Mouse (Mus musculus): ENCODE data around the gene Proser1.

Proser1 gene

GRCm38 (mm10) chr3:53465330-53465729, 1.9 kb downstream of the Proser1 start:
- peak; percentile 13 for DNase-seq (ENCODE audit: low read depth, low spot score)

GRCm38 (mm10) chr3:53466481-53466880, 3.0 kb downstream of the Proser1 start:
- no peak for DNase-seq (ENCODE audit: low read depth, low spot score)

GRCm38 (mm10) chr3:53467356-53467755, 3.9 kb downstream of the Proser1 start:
- no peak for DNase-seq (ENCODE audit: low read depth, low spot score)

GRCm38 (mm10) chr3:53469650-53470049, 6.2 kb downstream of the Proser1 start:
- DNase-seq (ENCODE audit: low read depth, low spot score) = no peak

- no peak for DNase-seq (ENCODE audit: low read depth, low spot score)
Observed at GRCm38 (mm10) chr3:53472061-53472460, 8.6 kb downstream of the Proser1 start.

- no peak for DNase-seq (ENCODE audit: low read depth, low spot score)
Observed at GRCm38 (mm10) chr3:53474179-53474578, 10.7 kb downstream of the Proser1 start.

GRCm38 (mm10) chr3:53475889-53476288, 12.4 kb downstream of the Proser1 start:
- DNase-seq (ENCODE audit: low read depth, low spot score) = peak; percentile 56

GRCm38 (mm10) chr3:53477468-53477867, 14.0 kb downstream of the Proser1 start:
- no peak for DNase-seq (ENCODE audit: low read depth, low spot score)

- DNase-seq (ENCODE audit: low read depth, low spot score) = no peak
Observed at GRCm38 (mm10) chr3:53478419-53479046, 15.1 kb downstream of the Proser1 start.

GRCm38 (mm10) chr3:53483414-53484059, 20.1 kb downstream of the Proser1 start:
- no peak for DNase-seq (ENCODE audit: low read depth, low spot score)

- DNase-seq (ENCODE audit: low read depth, low spot score) = no peak
Observed at GRCm38 (mm10) chr3:53486561-53486960, 23.1 kb downstream of the Proser1 start.

- no peak for DNase-seq (ENCODE audit: low read depth, low spot score)
Observed at GRCm38 (mm10) chr3:53486996-53487576, 23.6 kb downstream of the Proser1 start.

GRCm38 (mm10) chr3:53488353-53488752, 24.9 kb downstream of the Proser1 start, which contains the start of gene Stoml3:
Gene Stoml3 (plus strand): TSS chr3:53488653.
- no peak for DNase-seq (ENCODE audit: low read depth, low spot score)

- no peak for DNase-seq (ENCODE audit: low read depth, low spot score)
Observed at GRCm38 (mm10) chr3:53498351-53498905, 35.0 kb downstream of the Proser1 start.

GRCm38 (mm10) chr3:53502428-53502827, 39.0 kb downstream of the Proser1 start:
- peak; percentile 41 for DNase-seq (ENCODE audit: low read depth, low spot score)

GRCm38 (mm10) chr3:53513096-53513495, 49.6 kb downstream of the Proser1 start:
- DNase-seq (ENCODE audit: low read depth, low spot score) = no peak

GRCm38 (mm10) chr3:53514221-53515065, 51.0 kb downstream of the Proser1 start:
- no peak for DNase-seq (ENCODE audit: low read depth, low spot score)

GRCm38 (mm10) chr3:53522794-53523193, 59.3 kb downstream of the Proser1 start:
- no peak for DNase-seq (ENCODE audit: low read depth, low spot score)

GRCm38 (mm10) chr3:53525737-53526136, 62.3 kb downstream of the Proser1 start:
- DNase-seq (ENCODE audit: low read depth, low spot score) = peak; percentile 20

- no peak for DNase-seq (ENCODE audit: low read depth, low spot score)
Observed at GRCm38 (mm10) chr3:53530305-53530704, 66.8 kb downstream of the Proser1 start.
